Mouse (Mus musculus) kidney, embryonic 16.5 days (tissue): ENCODE results near the gene Klkb1. TPM values are rescaled to one million over a fixed set of nuclear protein-coding genes. Genes with fewer than 3 reads are reported as not detected.
"Not testable (repeated sequence)": the region's sequence is repeated elsewhere in the genome, so short reads cannot be mapped to it uniquely, and the experiment has no call there.

Experiments
- ATAC-seq: fragments of 200-750 bp; cut with Nextera tagmentation; 2 replicates; pipeline ENCODE4 v1.8.0; 2017; ENCODE audit warnings: moderate TSS enrichment; ENCODE audit not compliant: low FRiP score, low TSS enrichment
- H3K27ac ChIP-seq: fragments of 300-500 bp; sonication (generic); 2 replicates; pipeline ENCODE4 v1.5.1; 2014; ENCODE audit warnings: low read length
- H3K27me3 ChIP-seq: fragments of 300-500 bp; sonication (generic); 2 replicates; pipeline ENCODE4 v1.6.1; 2014; ENCODE audit warnings: low read length, control low read depth, mixed read lengths; ENCODE audit not compliant: insufficient read depth
- H3K36me3 ChIP-seq: fragments of 300-500 bp; sonication (generic); 2 replicates; pipeline ENCODE4 v1.6.1; 2014; ENCODE audit warnings: low read length, control low read depth, mixed read lengths; ENCODE audit not compliant: insufficient read depth
- H3K4me1 ChIP-seq: fragments of 300-500 bp; sonication (generic); 2 replicates; pipeline ENCODE4 v1.6.1; 2014; ENCODE audit warnings: low read length, control low read depth, mixed read lengths; ENCODE audit not compliant: insufficient read depth
- H3K4me2 ChIP-seq: fragments of 300-500 bp; sonication (generic); replicated peaks from 2 replicates; pipeline ENCODE4 v1.6.1; 2014; ENCODE audit warnings: low read depth, low read length
- H3K4me3 ChIP-seq: fragments of 300-500 bp; sonication (generic); 2 replicates; pipeline ENCODE4 v1.5.1; 2014; ENCODE audit warnings: mild to moderate bottlenecking, low read length
- H3K9ac ChIP-seq: fragments of 300-500 bp; sonication (generic); replicated peaks from 2 replicates; pipeline ENCODE4 v1.6.1; 2014; ENCODE audit warnings: low read length
- H3K9me3 ChIP-seq: fragments of 300-500 bp; sonication (generic); 2 replicates; pipeline ENCODE4 v1.6.1; 2016; ENCODE audit warnings: low read length, control low read depth
- WGBS: fragments of 180-500 bp; shearing (Covaris S2); extraction: QIAGEN DNeasy Blood & Tissue Kit; methylation state at CpG from one replicate; pipeline ENCODE4 v1.1.7; 2014; 5-methylcytosine and 5-hydroxymethylcytosine counted together
- polyA plus RNA-seq: library from polyadenylated mRNA; unstranded; fragments of >200 nt; fragmentation: Nextera tagmentation; extraction: Ambion mirVana; gene quantifications from 2 replicates; pipeline ENCODE4 v1.2.1, GENCODE M21; 2015

Klkb1 gene
- polyA plus RNA-seq = 0.08 and 0.22 TPM in 2 replicates

DNA sequence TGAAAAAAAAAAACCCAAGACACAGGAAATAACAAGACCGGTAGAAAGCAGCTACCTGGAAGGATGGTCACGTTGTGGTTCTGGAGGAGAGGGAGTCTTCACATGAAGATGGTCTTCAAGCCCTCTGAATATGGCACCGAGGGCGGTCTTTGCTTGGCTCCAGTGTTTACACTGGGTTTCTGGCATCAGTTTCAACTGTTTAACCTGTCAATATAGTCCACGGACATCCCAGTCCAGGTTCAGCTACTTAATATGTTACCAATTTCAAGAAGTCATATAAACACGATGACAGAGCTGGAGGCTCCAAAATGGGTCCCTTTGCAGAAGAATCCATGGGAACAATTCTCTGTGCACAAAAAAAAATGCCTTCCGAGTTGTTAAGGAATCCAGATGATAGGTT is at the start of gene Klkb1:
Gene Klkb1, minus strand, starts transcription at position 173 of the 400 bp plus-strand sequence.
- no peak for ATAC-seq
- 83% methylated on average over 7 of the region's 7 CpGs for WGBS

DNA sequence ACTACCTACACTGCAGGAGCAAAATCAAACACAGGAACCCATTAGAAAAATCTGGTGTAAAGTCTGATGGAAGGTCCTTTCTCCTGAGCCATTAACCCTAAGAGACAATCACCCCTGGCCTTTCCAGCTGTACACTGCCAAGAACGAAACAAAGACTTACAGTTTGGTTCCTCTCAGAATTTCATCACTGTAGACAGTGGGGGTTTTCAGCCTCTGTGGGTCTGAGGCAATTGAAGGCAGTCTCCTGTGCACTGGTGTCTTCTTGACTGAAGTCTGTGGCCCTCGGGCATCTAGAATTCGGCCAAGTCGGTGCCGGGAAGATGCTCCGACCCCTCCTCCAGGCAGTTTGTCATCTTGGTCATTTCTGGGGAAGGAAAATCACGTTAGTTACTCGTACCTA is 49.6 kb upstream of the Klkb1 start:
- H3K27me3 ChIP-seq = no peaks in the 10 kb centered on the region
- H3K4me1 ChIP-seq = no peaks in the 10 kb centered on the region
- H3K9ac ChIP-seq = no peak overlapping the region
- H3K9me3 ChIP-seq = no peaks in the 10 kb centered on the region
- H3K36me3 ChIP-seq = peaks cover 47% of the 10 kb centered on the region
- H3K27ac ChIP-seq = no peak overlapping the region
- H3K4me2 ChIP-seq = no peak overlapping the region
- 86% methylated on average over 8 of the region's 8 CpGs for WGBS
- no peak overlapping the region for H3K4me3 ChIP-seq
- no peak for ATAC-seq

More for the DNA sequence above, at the start of gene Klkb1:
- Histone ChIP-seq H3K27me3 (no peaks in the 10 kb centered on the region), H3K4me3 (no peak within 1 kb of the TSS), H3K36me3 (no peaks in the 10 kb centered on the region), H3K4me1 (no peaks in the 10 kb centered on the region), H3K27ac (no peak within 1 kb of the TSS), H3K9ac (no peak within 1 kb of the TSS), H3K4me2 (no peak within 1 kb of the TSS), H3K9me3 (no peaks in the 10 kb centered on the region)

DNA sequence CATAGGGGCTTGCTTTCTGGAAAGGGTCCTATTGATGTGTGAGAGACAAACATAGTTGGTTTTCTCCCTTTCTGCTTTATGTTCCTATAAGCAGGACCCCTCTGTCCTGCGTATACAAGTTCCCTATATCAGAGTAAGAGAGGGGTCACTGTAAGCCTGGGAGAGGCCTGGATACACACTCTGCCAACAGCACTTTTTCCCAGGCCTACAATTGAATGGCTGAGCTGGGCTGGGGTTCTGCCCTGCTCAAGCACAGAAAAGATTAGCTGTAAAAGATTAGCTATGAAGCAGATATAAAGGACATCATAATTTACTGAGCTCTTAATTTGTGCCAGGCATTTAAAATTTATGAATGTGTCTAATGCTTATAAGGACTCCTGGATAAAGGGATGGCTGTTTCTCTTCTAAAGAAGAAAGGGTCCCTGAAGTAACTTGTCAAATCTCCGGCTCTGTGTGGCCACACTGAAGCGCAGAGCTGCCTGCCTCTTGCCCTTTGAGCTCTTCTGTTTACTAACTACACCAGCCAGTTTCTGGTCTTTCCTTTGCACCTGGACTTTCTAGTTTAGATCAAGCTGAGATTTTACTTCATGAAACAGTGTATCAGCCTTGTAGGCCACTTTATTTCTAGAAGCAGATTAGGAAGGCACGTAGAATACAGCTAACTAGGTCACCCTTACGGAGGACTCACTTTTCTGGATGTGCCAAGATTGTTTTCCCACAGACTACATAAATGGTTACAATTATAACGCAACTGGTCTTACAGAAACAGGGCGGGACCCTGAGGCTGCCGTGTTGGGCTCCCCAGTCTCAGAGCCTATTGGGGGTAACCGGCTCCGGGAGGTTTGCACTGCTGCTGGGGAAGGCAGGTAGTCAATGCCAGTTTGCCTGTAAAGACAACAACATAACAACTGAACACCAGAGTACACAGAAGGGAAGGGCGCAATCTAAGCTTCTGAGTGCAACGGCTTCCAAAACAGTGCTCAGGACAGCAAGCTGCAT is 47.3 kb upstream of the Klkb1 start:
- Histone ChIP-seq H3K4me3 (no peak overlapping the region), H3K27ac (no peak overlapping the region), H3K4me1 (no peaks in the 10 kb centered on the region), H3K9me3 (no peaks in the 10 kb centered on the region), H3K27me3 (no peaks in the 10 kb centered on the region), H3K4me2 (no peak overlapping the region), H3K36me3 (peaks cover 41% of the 10 kb centered on the region), H3K9ac (no peak overlapping the region)
- WGBS = 90% methylated on average over 12 of the region's 12 CpGs
- no peak for ATAC-seq

- H3K36me3 ChIP-seq = 0 out of 2 replicates have a peak, but pooled peaks cover 4% of the 10 kb centered on the region
- no peaks in the 10 kb centered on the region for H3K27me3 ChIP-seq
- H3K4me2 ChIP-seq = peak overlapping the region; percentile 92
- H3K4me1 ChIP-seq = peaks cover 7% of the 10 kb centered on the region; the same call in 1 of the 2 replicates
- peak overlapping the region; percentile 71 for H3K4me3 ChIP-seq
- H3K9ac ChIP-seq = peak overlapping the region; percentile 71
- 5% methylated on average over 8 of the region's 8 CpGs for WGBS
- no peaks in the 10 kb centered on the region for H3K9me3 ChIP-seq
- ATAC-seq = peak; percentile 74
- H3K27ac ChIP-seq = no peak overlapping the region
These were observed 38.8 kb upstream of the Klkb1 start for GRCm38 (mm10) chr8:45333493-45333892.

- WGBS = under 1% methylated on average over 44 of the region's 44 CpGs
- Histone ChIP-seq H3K27ac (no peak within 1 kb of the TSS), H3K4me1 (peaks cover 7% of the 10 kb centered on the region; the same call in 1 of the 2 replicates), H3K27me3 (no peaks in the 10 kb centered on the region), H3K9me3 (no peaks in the 10 kb centered on the region), H3K36me3 (0 out of 2 replicates have a peak, but pooled peaks cover 4% of the 10 kb centered on the region), H3K4me3 (peak within 1 kb of the TSS; percentile 71), H3K9ac (peak within 1 kb of the TSS; percentile 71), H3K4me2 (peak within 1 kb of the TSS; percentile 92)
- peak; percentile 84 for ATAC-seq
These were observed 38.2 kb upstream of the Klkb1 start, which contains the start of gene Cyp4v3 for GRCm38 (mm10) chr8:45332685-45333409. TSS of gene Cyp4v3 (minus strand) at chr8:45333216.

DNA sequence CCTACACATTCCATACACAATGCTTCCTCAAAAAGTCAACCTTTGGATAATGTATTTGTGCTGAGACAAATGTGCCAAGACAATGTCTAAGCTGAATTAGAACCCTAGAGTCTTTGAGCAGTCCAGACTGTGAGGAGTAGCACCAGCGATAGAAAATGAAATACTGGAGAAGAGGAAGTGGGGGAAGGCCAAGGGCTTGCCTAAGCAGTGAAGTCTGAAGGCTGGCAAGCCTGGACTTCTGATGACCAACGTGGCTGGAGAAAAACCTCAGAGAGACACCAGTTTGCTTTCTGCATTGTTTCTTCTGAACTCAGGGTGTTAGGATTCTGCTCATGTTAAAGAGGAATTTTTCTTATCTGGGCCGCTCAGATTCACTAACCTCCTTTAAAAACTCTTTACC is 36.2 kb upstream of the Klkb1 start:
- no peaks in the 10 kb centered on the region for H3K27me3 ChIP-seq
- H3K4me2 ChIP-seq = no peak overlapping the region
- no peak overlapping the region for H3K27ac ChIP-seq
- H3K4me1 ChIP-seq = peaks cover 7% of the 10 kb centered on the region; the same call in 1 of the 2 replicates
- no peak for ATAC-seq
- H3K36me3 ChIP-seq = no peaks in the 10 kb centered on the region
- no peaks in the 10 kb centered on the region for H3K9me3 ChIP-seq
- no peak overlapping the region for H3K9ac ChIP-seq
- WGBS = 76% methylated on average over 3 of the region's 3 CpGs
- H3K4me3 ChIP-seq = no peak overlapping the region

DNA sequence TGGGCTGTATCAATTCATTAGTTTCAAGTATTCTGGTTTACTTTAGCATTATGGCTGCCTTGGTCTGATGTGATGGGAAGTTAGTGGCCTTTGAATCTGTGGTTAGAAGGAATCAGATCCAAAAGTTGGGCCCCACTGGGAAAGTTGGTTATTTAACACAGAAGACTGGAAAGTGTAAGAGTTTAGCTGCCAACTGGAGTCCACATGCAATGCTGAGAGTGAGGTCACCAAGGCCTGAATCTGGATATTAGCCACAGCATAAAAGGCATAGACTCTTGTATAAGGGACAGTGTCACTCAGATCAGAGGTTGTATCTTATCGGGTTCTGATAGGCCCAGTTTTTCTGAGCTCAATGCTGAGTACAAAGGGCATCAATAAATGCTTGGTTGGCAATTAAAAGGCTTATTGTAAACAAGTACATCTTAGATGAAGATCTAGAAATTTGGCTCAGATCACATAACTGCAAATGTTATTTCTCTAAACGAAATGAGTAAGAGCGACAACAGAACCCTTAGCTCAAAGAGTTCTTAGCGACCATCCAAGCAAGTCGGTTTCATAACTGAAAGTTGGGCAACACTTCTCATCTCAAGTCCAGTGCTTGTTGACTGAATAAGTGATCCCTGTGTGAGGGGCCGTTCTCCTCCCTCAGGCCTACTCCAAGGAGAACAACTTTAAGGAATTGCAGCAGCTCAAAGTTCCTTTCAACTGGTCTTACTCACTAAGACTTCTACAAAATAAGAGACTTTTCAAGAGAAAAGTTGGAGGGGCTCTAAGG is 34.7 kb upstream of the Klkb1 start:
- 87% methylated on average over 6 of the region's 6 CpGs for WGBS
- H3K4me3 ChIP-seq = no peak overlapping the region
- H3K4me2 ChIP-seq = no peak overlapping the region
- H3K4me1 ChIP-seq = peaks cover 7% of the 10 kb centered on the region; the same call in 1 of the 2 replicates
- no peaks in the 10 kb centered on the region for H3K36me3 ChIP-seq
- no peak for ATAC-seq
- H3K27me3 ChIP-seq = no peaks in the 10 kb centered on the region
- H3K9me3 ChIP-seq = no peaks in the 10 kb centered on the region
- H3K27ac ChIP-seq = no peak overlapping the region
- no peak overlapping the region for H3K9ac ChIP-seq

DNA sequence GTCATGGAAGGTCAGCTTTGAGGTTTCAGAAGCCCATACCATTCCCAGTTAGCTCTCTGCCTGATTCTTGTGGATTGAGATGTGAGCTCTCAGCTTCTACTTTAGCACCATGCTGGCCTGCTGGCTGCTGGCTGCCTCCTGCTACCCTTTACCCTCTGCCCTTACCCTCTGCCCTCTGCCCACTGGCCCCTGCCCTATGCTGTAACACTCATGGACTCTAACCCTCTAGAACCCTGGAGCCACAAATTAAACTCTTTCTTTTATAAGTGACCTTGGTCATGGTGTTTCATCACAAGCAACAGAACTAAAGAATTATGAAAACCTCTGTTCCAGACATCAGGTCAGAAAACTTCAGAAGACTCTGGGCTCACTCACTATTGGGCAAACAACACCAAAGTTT is 32.4 kb upstream of the Klkb1 start:
- not testable (repeated sequence) for H3K36me3 ChIP-seq, H3K9ac ChIP-seq, H3K9me3 ChIP-seq, H3K4me3 ChIP-seq, H3K27ac ChIP-seq, H3K4me1 ChIP-seq, ATAC-seq, H3K4me2 ChIP-seq, H3K27me3 ChIP-seq

DNA sequence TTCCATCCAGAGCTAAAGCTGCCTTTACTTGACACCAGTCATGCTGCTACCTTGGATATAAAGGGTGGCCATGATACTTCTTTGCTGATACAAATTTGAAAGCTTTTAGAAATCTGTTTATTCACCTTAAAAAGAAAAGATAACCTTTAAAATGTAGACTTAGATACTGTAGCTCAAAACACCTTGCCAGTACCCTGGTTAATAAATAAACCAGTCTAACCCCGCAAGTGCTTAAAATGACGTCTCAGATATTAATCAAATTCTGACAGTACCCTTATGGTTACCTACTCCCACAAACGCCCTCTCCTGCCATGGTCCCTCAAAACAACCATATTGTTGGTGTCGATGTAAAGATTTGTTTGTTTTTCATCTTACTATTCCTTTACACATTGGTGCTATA is 29.5 kb upstream of the Klkb1 start:
- H3K9ac ChIP-seq = no peak overlapping the region
- no peak for ATAC-seq
- H3K4me2 ChIP-seq = no peak overlapping the region
- WGBS = 55% methylated on average over 4 of the region's 4 CpGs
- no peaks in the 10 kb centered on the region for H3K9me3 ChIP-seq
- no peaks in the 10 kb centered on the region for H3K4me1 ChIP-seq
- H3K4me3 ChIP-seq = no peak overlapping the region
- no peaks in the 10 kb centered on the region for H3K36me3 ChIP-seq
- no peak overlapping the region for H3K27ac ChIP-seq
- H3K27me3 ChIP-seq = no peaks in the 10 kb centered on the region
